Mouse (Mus musculus) cerebellum, postnatal 4 days (tissue): ENCODE results near the gene Cc2d2b.

ENCODE experiments used
- DNase-seq, 2 experiments: peaks; one replicate each; pipeline ENCODE4 v3.0.0; 2022; ENCODE audit warnings: low spot score in 2 of 2, mixed read lengths in 1 of 2

Gene Cc2d2b

DNA sequence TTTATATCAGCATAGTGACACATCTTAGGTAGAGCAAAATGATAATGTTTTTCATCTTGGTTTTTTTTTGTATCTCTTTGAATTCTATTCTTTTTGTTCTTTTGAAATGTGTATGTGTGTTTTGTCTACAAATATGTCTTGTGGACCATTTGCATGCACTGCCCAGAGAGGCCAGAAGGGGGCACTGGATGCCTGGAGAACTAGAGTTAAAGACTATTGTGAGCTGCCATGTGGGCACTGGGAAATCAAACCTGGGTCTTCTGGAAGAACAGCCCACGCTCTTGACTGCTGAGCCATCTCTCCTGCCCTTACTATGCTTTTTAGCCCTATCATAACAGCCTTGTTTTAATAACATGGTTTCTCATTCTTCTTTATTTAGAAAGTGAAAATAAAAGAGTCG lies 5.8 kb downstream of the Cc2d2b start:
- DNase-seq, result peak in 1 of 2 experiments; percentile 45

DNA sequence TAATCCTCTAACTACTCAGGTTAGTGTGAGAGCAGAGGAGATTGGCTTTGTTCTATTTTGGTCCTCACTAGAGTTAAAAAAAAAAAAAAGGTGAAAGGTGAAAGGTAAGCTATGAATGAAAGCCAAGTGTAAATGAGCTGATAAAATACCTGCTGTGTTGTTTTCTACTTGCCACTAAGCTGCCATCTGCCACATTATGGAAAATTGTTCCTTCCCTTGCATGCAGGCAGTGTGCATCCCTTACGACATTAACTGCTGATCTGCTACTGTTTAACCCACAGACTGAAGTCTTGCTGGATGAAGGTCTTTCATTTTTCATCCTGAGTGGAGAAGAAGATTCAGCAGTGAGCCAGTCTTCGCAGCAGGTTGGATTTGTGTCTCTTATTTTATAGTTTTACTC lies 11.5 kb downstream of the Cc2d2b start:
- DNase-seq, result no peak

DNA sequence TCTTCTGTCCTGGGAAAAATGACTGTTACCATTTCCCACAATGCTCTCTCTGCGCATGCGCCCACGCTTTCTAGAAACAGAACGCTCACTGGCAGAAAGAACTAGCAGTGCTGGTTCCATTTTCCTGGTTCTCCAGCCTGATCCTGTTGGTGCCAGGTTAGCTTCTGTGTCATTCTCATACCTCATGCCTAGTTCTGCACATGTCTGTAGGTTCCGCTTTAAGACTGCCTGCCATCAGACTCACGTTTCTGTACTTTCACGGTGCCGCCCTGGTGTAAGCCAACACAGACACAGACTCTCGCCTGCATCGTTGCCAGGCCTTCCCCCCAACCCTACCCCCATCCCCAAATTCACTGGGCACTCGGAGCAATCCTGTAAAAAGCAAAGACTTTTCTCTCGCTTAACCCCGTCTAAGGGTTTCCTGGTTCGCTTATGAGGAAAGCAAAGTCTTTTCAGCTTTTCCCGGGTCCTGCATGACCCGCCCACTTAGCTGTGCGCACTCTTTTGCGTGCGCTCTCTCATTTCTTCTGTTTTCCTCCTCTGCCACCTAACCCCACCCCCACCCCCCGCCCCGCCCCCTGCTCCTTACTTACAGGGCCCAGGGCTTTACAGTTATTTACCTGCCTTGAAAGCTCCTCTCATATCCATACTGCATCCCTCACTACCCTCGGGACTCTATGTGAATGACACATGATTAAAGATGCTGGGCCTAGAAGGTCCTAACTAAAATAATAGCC lies 13.6 kb downstream of the Cc2d2b start:
- no peak for DNase-seq

DNA sequence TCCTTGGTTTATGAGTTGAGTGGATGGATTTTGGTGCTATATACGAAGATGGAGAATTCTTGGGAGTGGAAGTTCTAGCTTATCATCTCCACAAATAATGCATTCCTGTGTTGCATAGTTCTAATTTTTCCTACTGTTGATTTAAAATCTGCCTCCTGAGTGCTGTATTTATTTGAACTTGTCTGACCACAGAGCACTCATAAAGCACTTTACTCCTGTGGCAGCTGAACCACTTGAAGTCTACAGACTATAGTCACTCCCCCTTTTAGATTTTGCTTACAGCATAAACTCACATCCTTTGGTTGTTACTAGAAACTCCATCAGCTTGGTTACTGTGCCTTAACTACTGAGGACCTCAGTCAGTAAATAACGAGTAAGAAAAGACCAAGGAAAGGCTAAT lies 18.6 kb downstream of the Cc2d2b start:
- DNase-seq, result no peak

DNA sequence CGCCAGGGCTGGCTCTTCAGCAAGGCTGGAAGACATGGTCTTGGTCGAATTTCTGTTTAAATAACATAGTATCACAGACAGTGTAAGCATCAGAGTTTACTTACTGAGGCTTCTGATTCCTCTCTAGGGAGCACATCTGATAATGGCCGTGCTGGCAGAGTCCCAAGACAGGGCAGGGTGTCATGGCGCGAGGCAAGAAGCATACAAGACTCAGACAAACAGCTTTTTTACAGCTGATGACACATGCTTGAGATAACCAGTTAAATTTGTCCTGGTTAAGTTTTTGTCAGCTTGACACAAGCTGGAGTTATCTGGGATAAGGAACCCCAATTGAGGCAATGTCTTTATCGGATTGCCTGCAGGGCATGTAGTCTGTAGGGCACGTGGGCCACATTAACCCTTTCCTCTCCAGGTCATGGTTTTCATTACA lies 20.8 kb downstream of the Cc2d2b start:
- no peak for DNase-seq

DNA sequence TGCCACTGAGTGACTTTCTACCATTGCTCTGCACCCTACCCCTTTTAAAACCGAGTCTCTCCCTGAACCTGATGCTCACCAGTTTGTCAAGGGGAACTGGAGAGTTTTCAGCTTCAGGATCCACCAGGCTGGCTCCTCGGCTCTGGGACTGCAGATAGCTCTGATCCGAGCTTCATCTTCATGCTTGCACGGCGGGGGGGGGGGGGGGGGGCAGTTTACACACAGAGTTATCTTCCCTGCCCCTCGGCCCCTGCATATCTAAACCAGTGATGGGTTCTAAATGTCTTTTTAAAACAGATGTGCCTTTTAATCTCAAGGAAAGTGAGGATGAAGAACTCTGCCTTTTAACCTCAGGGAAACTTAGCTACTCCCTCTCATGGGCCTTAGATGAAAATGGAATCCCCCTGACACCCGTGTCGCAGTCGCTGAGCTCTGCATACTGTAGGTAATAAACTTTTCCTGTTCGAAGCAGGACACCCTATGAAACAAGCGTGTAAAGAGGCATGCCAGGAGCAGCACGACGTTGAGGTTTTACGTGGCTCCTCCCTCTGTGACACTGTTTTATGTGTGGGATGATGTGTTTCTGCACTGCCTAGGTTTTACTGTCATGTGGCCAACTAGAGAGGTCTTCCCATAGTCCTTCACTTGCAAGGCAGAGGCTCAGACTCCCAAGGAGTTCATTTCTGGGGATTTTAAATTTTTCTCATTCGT lies 39.6 kb downstream of the Cc2d2b start:
- no peak for DNase-seq

DNA sequence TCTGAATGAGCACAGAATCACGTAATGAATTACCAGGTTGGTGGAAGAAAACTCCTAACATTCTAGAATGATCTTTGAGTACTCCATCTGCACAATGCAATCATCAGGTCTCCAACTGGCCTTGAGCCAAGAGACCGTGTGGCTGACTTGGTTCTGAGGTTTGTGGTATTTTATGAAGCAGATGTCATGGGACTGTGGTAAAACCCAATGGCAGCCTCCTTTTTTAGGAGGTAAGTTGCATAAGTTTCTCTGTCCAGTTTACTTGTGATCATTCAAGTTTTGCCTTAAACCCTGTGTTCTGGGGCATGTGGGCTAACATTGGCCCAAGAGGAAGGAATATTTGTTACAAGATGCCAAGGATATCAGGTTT lies 40.1 kb downstream of the Cc2d2b start:
- no peak for DNase-seq

DNA sequence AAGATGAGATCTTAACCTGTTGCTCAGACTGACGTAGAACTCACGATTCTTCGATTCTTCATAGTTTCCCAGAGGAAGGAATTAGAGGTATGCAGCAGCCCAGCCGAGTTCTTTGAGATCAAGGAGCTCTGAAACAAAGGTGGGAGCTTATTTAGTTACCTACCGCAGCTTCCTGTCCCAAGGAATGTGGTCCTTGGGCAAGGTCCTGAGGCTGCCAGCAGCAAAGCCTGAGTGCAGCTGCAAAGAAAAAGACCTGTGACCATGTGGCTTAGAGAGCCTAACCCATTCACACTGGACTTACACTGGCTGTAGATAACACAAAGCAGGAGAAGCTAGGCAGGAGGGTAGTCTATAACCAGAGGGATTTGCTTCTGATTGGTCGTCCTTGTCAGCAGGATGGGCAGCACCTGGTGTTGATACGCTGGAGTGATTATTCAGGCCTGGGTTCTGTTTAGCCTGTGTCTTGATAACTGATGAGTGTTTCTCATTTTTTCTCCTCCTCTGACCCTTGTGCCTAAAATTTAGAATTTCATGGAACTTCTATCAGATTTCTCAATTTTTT lies 56.7 kb downstream of the Cc2d2b start:
- no peak for DNase-seq

DNA sequence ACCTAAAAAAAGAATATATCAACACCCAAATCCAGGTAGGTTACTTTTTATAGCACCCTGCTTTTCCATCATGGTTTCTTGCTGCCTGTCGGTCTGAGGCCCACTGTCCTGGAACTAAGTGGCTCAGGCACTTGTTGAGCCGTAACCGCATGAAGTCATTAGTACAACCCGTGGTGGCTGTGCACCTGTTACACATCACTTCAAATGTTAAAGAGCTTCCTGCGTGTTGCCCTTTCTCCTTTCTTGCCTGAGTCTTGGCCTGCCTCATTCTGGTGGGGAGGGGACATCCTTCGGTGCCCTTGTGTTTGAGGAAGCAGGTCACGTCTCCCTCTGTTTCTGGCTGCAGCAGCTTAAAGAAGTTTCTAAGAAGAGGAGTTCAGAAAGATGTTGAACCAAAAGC lies 61.3 kb downstream of the Cc2d2b start:
- no peak for DNase-seq

DNA sequence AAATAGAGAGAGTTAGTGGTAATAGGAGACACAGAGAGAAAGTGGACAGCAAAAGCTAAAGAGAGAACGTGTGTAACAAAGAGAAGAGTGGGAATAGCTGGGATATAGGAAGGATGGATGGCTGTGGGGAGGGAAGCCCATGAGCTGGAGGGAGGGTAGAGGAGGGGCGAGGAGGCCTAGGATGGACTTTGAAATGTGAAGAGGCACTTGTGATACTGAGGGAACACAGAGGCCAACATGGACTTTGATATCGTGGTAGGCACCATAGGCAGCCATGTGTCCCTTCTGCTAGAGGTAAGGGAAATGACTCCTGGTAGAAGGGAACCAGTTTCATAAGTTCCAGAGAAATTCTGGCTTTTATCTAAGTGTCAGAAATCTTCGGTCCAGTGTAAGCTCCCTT lies 63.3 kb downstream of the Cc2d2b start:
- DNase-seq, result no peak

DNA sequence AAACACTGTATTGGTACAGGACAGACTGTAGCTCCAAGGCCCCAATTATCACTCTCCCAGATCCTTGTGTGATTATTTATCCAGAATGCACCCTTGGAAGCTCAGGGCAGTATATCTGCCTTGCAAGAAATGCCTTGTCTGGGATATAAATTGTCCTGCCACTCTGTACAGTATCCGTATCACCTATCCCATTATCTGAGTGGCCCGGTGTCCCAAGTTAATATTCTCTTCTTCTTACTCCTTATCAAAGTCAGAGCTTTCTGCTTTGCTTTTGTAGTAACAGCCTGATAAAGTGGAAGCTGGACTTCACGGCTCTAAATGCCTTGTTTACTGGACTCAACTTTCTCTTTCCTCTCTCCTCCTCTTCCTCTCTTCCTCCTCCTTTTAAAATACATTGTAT lies 64.2 kb downstream of the Cc2d2b start:
- DNase-seq, result no peak

DNA sequence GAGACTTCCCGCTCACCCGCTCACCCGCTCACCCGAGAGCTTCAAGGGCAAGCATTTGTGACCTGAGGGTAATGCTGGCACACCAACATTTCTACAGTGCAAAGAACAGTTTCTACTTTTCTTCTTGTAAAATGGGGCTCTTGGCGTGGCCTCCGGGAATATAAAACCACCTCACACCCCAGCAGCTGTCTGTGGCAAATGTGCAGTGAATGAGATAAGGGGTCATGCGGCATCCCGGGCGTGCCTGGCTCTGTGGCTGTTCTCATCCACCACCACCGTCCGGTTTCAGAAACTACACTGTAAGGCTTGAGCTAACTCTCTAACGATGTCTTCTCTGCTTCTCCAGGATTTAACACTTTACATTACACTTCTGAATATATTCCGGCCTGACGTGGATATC lies 64.8 kb downstream of the Cc2d2b start:
- no peak for DNase-seq

DNA sequence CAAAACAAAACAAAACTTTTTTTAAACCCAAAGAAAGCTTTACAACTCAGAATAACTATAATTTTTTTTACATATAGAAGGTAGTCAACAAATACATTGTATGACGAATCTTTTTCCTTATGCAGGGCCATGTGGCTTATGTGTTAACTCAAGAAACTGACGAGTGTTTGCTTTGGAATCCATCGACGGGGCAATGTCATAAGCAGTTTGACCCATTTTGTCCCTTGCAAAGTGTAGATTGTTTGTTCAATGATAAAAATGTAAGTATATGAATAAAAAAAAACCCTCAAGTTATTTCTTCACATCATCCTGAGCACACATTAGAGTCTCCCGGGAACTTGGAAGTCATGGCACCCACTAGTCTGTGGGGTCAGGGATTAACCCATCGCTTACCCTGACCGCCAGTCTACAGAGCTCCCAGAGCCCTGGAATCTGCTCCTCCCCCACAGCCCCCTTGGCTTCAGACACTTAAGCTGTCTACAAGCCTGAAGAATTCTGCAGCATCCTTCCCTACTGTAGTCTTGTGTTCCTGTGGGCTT lies 67.2 kb downstream of the Cc2d2b start:
- no peak for DNase-seq

DNA sequence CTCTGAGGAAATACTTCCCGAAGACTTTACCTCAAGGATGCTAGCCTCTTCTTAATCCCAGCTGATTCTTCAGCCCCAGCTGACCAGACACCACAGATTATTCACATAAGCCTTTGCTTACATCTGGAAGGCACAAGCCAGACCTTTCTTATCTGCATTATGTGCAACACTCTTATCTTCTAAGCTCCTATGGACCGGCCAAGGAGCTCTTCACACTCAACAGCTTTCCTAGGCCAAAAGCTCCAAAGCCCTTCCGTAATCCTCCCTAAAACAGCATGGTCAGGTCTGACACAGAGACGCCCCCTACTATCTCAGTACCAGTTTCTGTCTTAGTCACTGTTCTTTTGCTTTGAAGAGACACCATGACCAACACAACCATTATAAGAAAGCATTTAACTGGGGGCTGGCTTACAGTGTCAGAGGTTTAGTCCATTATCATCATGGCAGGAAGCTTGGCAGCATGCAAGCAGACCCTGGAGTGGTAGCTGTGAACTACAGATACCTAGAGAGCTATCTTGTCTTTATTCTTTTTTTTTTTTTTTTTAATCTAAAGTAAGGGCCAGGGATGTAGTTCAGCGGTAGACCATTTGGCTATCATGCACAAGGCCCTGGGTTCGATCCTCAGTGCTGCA lies 69.5 kb downstream of the Cc2d2b start:
- DNase-seq, result no peak

DNA sequence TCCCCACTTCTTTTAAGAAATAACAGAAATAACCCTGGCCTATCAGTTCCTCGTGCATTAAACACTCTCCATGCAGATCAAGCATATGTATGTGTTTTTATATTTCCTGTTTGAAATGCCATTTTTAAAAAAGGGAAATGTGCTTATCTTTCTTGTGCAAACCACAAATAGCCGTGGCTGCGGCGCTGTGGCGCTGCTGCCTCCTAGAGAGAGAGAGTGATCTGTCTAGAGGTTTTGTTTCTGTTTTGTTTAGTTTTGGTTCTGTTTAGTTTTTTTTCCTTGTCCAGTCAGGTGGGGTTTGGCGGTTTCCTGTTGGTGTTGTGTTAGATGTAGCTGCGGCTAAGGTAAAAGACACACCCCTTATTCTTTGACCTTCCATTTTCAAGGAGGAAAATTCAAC lies 70.2 kb downstream of the Cc2d2b start:
- DNase-seq, result no peak

DNA sequence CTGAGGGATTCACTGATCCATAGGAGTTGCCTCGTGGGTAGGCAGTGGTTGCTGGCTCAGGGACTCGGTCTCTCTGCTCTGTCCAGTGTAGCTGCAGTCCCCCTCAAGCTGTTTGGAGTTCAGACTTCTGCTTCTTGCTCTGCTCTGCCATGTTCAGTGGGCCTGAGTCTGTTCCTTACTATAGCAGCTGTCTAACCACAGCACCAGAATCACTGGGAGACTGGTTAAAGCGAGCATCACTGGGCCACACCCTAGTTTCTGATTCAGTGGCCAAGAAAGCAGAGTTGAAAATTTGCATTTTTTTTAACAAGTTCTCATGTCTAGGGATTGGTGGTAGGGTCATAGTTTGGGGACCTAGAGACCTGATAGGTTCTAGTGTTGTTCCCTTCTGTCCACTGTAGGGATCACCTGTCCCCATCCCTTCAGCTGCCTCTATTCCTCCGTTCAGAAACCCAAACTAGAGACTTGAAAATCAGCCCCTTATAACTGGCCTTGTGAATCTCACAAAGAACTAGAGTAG lies 72.8 kb downstream of the Cc2d2b start:
- no peak for DNase-seq

DNA sequence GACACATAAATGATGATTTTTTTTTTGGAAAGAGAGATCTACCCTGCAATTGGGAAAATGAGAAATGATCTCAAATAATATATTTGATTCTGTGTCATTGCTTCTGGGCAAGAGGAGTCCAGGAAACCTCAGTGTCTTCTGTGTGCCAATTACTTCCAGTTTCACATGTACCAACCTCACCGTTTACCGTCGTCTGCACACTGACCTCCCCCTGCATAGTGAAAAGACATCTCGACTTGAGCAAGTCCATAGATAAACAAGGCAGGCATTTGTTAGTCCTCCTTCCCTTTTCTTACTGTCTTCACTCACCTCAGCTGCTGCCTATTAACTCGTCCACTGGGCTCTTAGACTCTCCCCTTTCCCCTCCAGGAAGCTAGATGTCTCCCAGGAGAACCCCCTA lies 77.1 kb downstream of the Cc2d2b start:
- DNase-seq, result no peak

DNA sequence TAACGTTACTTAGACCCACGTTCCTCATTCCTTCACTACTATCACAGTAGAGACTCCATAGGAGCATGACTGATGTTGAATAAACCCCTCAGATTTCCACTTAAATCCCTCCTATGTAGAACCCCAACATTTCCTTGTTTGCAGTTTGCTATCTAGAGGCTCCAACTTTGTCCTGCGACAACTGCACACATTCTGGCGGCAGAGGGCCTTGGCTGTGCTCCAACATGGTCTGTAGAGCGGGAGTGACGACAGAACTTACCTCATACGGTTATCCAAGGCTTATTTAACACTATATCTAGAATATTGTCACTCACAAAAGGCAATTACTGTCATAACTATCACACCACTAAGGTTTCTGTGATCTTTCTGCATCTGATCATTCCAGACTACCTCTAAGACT lies 78.2 kb downstream of the Cc2d2b start:
- no peak for DNase-seq

DNA sequence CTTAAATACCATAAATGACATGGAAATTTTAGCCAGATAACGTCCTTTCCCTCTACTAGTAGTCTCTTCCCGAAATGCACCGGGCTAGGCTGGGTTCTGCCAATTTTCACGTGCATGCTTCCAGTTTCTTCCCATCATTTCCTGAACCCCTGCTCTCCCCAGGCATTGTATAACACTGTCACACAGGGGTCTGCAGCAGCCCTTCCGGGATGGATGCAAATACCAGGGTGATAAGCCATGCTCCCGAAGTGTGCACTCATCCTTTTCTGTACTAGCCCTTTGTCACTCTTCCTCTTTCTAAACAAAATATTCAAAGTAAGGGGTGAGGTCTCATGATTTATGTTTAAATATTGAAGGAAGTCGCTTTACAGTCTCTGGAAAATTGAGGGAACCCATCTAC lies 81.6 kb downstream of the Cc2d2b start:
- DNase-seq, result no peak

DNA sequence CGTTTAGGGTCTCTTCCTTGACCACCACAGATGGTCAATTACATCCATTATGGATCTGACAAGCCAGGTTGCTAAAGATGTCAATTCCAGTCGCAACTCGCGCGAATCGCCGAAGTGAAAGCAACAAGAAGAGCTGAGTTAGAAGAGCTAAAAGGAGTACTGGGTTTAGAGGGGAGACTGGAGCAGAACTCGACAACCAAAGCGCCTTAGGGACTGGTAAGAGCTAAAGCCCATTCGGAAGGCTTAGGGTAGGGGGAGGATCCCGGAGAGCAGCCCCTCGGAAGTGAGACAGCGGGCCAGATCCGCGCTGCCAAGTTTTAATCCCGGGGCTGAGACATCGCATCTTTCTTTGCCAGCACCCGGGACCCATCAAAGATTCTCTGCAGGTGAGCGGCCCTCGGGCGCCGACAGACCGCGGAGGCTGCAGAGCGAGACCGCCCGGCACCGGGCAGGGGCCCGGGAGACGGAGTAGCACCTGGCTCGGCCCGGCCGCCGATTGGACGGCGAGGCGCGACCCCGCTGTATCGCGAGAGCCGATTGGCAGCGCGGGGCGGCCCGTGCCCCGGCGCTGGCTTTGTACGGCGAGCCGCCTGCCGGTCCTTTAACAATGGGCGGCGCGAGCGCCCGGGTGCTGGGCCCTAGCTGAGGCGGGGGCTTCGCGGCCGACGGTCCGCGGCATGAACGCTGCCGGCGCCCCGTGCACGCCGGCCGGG lies 82.3 kb downstream of the Cc2d2b start, which contains the start of gene Ccnj:
Gene Ccnj (plus strand): TSS at position 577 of the 713 bp plus-strand sequence.
- DNase-seq, result peak; percentile 92 to 96

DNA sequence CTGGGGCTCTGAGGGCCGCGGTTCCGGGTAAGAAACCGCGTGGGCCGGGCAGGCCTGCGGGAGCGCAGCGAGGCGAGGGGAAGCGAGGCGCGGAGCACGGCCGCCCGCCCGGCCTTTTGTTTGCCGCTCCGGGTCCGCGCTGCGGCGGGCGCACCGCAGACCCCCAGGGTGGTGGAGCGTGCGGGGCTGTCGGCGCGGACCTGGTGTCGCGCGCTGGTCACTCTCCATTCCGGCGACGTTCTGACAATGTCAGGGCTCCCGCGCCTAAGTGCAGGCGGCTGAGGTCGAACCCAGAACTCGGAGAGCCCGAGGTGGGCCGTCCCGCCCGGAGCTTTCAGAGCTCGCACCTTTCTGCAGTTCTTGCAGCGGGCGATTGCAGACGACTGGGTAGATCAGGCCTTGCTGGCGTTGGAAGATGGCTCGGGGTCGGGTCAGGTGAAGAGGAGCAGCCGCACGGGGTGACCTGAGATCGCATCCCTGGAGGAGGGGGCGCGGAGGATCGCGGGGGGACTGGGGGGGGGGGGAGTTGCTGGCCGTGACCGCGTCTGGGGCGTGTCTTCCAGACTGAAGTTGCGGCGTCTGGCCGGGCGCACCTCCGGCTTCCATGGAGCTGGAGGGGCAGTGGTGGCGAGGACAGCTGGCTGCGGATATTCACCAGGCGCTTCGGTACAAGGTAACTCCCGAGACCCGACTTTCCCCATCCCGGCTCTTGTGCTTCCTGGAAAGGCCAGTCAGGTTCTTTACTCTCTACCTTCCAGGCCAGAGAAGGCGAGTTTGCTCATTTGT lies 83.1 kb downstream of the Cc2d2b start:
- peak; percentile 25 to 53 for DNase-seq
